Mouse (Mus musculus) kidney, embryonic 14.5 days (tissue): ENCODE data around the gene Gm43518. TPM values are rescaled to one million over a fixed set of nuclear protein-coding genes. Genes with fewer than 3 reads are reported as not detected.

Experiments
- ATAC-seq: fragments of 200-750 bp; cut with Nextera tagmentation; 2 replicates; pipeline ENCODE4 v1.8.0; 2017; ENCODE audit warnings: moderate number of reproducible peaks, mild to moderate bottlenecking, moderate TSS enrichment, moderate library complexity; ENCODE audit not compliant: low FRiP score, low TSS enrichment
- H3K27ac ChIP-seq: fragments of 300-500 bp; sonication (generic); 2 replicates; pipeline ENCODE4 v1.5.1; 2014; ENCODE audit warnings: low read depth, mild to moderate bottlenecking, low read length, moderate library complexity, mixed read lengths
- H3K27me3 ChIP-seq: fragments of 300-500 bp; sonication (generic); 2 replicates; pipeline ENCODE4 v1.6.1; 2014; ENCODE audit warnings: mild to moderate bottlenecking, low read length; ENCODE audit not compliant: control insufficient read depth, insufficient read depth
- H3K36me3 ChIP-seq: fragments of 300-500 bp; sonication (generic); 2 replicates; pipeline ENCODE4 v1.6.1; 2014; ENCODE audit warnings: low read length, mixed read lengths; ENCODE audit not compliant: control insufficient read depth, insufficient read depth
- H3K4me1 ChIP-seq: fragments of 300-500 bp; sonication (generic); 2 replicates; pipeline ENCODE4 v1.6.1; 2014; ENCODE audit warnings: low read length, mixed read lengths; ENCODE audit not compliant: control insufficient read depth, insufficient read depth
- H3K4me2 ChIP-seq: fragments of 300-500 bp; sonication (generic); replicated peaks from 2 replicates; pipeline ENCODE4 v1.6.1; 2014; ENCODE audit warnings: low read depth, mild to moderate bottlenecking, low read length
- H3K4me3 ChIP-seq: fragments of 300-500 bp; sonication (generic); 2 replicates; pipeline ENCODE4 v1.5.1; 2014; ENCODE audit warnings: mild to moderate bottlenecking, low read length
- H3K9ac ChIP-seq: fragments of 300-500 bp; sonication (generic); 2 replicates; pipeline ENCODE4 v1.6.1; 2014; ENCODE audit warnings: low read depth, mild to moderate bottlenecking, low read length, moderate library complexity
- H3K9me3 ChIP-seq: fragments of 300-500 bp; sonication (generic); 2 replicates; pipeline ENCODE4 v1.6.1; 2016; ENCODE audit warnings: low read length; ENCODE audit not compliant: control insufficient read depth
- WGBS: fragments of 180-500 bp; shearing (Covaris S2); extraction: QIAGEN DNeasy Blood & Tissue Kit; methylation state at CpG from one replicate; pipeline ENCODE4 v1.1.7; 2014; 5-methylcytosine and 5-hydroxymethylcytosine counted together
- polyA plus RNA-seq: library from polyadenylated mRNA; unstranded; fragments of >200 nt; fragmentation: Nextera tagmentation; extraction: Ambion mirVana; gene quantifications from 2 replicates; pipeline ENCODE4 v1.2.1, GENCODE M21; 2014

Gm43518 gene
- polyA plus RNA-seq, 1 experiment from 2014 or later = 3.8 TPM

DNA sequence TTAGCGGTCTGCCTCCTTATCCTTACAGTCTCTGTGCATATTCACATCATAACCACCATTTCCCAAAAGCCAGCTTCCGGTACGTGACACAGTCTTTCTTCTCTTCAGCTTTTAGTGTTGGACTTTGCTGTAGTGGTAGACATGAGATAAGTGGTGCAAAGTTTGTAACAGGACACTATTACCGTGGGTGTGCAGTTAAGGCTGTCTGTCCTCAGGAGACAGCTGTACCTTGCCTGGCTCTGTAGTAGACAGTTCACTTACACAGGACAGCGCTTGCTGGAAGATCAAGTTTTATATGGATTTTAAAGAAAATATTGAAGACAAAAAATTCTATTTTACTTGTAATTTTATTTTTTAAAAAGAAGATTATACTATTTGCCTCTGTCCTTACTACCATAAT is 41.2 kb downstream of the Gm43518 start:
- no peaks in the 10 kb centered on the region for H3K9me3 ChIP-seq
- H3K36me3 ChIP-seq = no peaks in the 10 kb centered on the region
- no peak overlapping the region for H3K9ac ChIP-seq
- no peak overlapping the region for H3K4me2 ChIP-seq
- H3K27me3 ChIP-seq = no peaks in the 10 kb centered on the region; the same call in 1 of the 2 replicates
- H3K4me3 ChIP-seq = no peak overlapping the region
- WGBS = 66% methylated on average over 5 of the region's 5 CpGs
- no peak overlapping the region for H3K27ac ChIP-seq
- no peak for ATAC-seq
- H3K4me1 ChIP-seq = 0 out of 2 replicates have a peak, but pooled peaks cover 2% of the 10 kb centered on the region

DNA sequence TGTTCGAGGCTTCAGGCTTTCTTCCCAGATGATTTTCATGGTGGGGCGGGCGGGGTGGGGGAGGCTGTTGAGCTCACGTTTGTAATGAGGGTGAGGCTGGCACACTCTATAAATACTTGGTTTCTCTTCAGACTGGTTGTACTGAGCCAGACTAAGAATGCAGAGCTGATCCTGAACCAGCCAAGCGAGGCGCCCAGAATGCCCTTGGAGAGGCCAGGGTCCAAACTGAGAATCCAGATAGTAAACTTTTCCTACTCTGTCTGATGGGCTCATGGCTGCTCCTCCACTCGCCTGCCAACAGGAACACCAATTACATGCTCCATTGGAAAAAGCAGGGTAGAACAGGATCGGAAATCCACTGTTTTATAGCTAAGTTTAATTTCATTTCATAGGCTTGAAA is 42.0 kb downstream of the Gm43518 start:
- Histone ChIP-seq H3K4me1 (0 out of 2 replicates have a peak, but pooled peaks cover 3% of the 10 kb centered on the region), H3K4me3 (no peak overlapping the region), H3K9ac (no peak overlapping the region), H3K36me3 (no peaks in the 10 kb centered on the region), H3K27me3 (no peaks in the 10 kb centered on the region; the same call in 1 of the 2 replicates), H3K4me2 (no peak overlapping the region), H3K9me3 (no peaks in the 10 kb centered on the region), H3K27ac (no peak overlapping the region)
- 58% methylated on average over 8 of the region's 8 CpGs for WGBS
- no peak for ATAC-seq

DNA sequence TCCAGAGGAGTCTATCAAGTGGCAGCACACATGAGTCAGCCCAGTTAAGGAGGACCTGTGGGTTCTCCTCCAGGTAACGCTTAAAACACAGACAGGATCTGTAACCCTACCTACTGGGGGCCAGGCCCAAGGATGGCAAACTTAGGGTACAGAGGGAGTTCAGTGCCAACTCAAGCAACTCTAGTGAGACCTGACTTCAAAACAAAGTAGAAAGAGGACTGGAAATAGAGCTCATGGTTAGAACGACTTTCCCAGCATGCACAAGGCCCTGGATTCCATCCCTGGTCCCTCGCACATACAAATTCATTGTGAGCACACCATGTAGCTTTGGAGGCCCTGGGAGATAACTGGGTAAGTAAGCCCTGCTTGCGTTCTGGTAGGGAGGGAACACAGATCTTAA is 43.4 kb downstream of the Gm43518 start:
- Histone ChIP-seq H3K9ac (no peak overlapping the region), H3K4me1 (0 out of 2 replicates have a peak, but pooled peaks cover 17% of the 10 kb centered on the region), H3K27ac (no peak overlapping the region), H3K4me3 (no peak overlapping the region), H3K36me3 (no peaks in the 10 kb centered on the region), H3K4me2 (no peak overlapping the region), H3K9me3 (no peaks in the 10 kb centered on the region), H3K27me3 (peaks cover 4% of the 10 kb centered on the region; the same call in 1 of the 2 replicates)
- no peak for ATAC-seq
- WGBS = 84% methylated on average over 4 of the region's 4 CpGs

DNA sequence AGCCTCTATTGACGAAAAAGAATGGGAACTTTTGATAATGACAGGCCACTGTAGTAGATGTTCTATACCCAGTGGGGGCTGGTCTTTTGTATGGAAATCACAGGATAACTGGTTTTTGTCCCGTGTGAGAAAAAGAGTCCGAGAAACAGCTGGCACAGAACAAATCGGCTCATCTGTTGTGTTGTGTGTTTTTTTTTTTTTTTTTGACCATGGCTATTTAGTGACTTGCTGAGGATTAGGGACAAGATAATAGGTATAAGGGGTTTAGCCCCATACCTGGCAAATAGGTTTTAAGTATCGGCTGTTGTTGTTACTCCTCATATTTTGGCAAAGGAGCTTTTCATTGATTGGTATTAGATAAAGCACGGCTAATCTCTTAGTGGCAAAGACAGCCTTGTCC is 45.2 kb downstream of the Gm43518 start:
- ATAC-seq = no peak
- Histone ChIP-seq H3K9ac (no peak overlapping the region), H3K9me3 (no peaks in the 10 kb centered on the region), H3K27ac (no peak overlapping the region), H3K4me2 (no peak overlapping the region), H3K36me3 (no peaks in the 10 kb centered on the region), H3K4me1 (peaks cover 26% of the 10 kb centered on the region; the same call in 1 of the 2 replicates), H3K4me3 (no peak overlapping the region), H3K27me3 (peaks cover 9% of the 10 kb centered on the region; the same call in 1 of the 2 replicates)
- 83% methylated on average over 6 of the region's 6 CpGs for WGBS

DNA sequence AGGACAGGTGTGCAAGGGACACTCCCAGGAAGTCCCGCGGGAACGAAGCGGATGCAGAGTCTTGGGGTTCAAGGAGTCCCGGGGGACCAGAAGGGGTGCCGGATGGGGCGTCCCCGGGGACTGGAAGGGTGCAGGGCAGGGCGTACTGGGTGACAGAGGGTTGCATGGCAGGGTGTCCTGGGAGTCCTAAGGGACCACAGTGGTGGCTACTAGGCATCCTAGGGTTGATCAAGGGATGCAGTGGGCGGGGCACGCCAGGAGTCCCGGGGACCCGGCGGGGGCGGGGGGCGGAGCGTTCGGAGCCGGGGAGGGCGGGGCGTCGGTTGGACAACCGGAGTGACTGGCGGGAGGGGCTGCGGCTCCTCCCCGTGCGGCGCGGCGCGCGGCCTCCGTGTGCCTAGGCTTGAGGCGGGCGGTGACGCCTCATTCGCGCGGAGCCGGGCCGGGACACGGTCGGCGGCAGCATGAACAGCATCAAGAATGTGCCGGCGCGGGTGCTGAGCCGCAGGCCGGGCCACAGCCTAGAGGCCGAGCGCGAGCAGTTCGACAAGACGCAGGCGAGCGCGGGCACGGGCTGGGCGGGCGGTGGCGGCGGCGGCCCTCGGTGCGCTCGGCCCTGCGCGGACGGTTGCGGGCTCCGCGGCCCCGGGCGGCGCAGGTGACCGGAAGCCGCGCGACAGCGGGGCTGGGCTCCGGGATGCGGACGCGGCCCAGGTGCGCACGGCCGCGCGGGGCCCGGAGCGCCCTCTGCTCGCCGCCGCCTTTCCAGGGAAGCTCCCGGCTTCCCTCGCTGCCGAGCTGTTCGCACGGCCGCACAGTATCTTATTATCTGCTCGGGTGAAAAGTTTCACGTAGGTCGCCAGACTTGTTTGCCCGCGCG is 46.3 kb downstream of the Gm43518 start, which contains the start of gene Hip1r:
TSS of gene Hip1r (plus strand) at position 330 of the 880 bp plus-strand sequence.
- 1% methylated on average over 95 of the region's 106 CpGs for WGBS

DNA sequence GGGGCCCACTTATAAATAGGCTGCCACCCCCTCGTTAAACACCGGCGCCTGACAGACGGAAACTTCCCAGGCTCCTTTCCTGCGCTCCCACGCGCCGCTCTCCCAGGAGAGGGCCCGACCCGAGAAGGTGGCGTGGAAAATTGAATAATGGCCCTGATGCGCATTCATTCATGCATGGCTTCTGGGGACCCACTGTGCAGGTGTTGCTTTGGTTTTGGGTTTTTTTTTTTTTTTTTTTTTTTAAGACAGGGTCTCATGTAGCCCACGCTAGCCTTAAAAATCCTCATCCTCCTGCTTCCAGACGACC is 46.9 kb downstream of the Gm43518 start:
- Histone ChIP-seq H3K4me2 (peak overlapping the region; percentile 93), H3K4me3 (peak overlapping the region; percentile 71), H3K36me3 (no peaks in the 10 kb centered on the region), H3K4me1 (peaks cover 31% of the 10 kb centered on the region; the same call in 1 of the 2 replicates), H3K27ac (no peak overlapping the region), H3K9me3 (no peaks in the 10 kb centered on the region), H3K27me3 (peaks cover 9% of the 10 kb centered on the region; the same call in 1 of the 2 replicates), H3K9ac (peak overlapping the region; percentile 84)
- ATAC-seq = no peak
- WGBS = under 1% methylated on average over 14 of the region's 14 CpGs

More for the DNA sequence above, 46.3 kb downstream of the Gm43518 start, which contains the start of gene Hip1r:
- no peak within 1 kb of the TSS for H3K27ac ChIP-seq
- H3K36me3 ChIP-seq = no peaks in the 10 kb centered on the region
- H3K9me3 ChIP-seq = no peaks in the 10 kb centered on the region
- H3K4me3 ChIP-seq = peak within 1 kb of the TSS; percentile 71
- peaks cover 33% of the 10 kb centered on the region; the same call in 1 of the 2 replicates for H3K4me1 ChIP-seq
- peak within 1 kb of the TSS; percentile 93 for H3K4me2 ChIP-seq
- ATAC-seq = peak; percentile 77
- peak within 1 kb of the TSS; percentile 84 for H3K9ac ChIP-seq
- peaks cover 9% of the 10 kb centered on the region; the same call in 1 of the 2 replicates for H3K27me3 ChIP-seq

DNA sequence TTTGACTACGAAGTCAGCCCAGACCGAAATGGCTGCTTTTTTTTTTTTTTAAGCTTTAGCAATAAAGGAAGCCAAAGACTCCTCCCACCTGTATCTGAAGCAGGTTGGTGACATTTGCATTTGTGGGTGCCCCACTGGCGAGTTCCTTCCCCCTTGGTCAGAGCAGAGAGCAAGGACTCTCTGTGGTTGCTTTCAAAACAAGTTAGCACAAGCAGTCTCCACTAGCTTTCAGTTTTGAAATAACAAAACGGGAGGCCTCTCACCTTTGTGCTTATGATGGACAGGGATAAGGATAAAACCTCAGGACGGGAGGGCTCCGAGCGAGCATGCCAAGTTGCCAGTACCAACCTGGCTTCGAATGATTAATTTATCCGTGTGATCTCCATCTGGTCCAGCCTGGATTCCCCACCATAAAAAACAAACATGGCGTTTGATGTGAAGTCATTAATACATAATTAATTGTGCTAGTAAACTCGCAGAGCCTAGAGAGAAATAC is 47.4 kb downstream of the Gm43518 start:
- Histone ChIP-seq H3K27ac (no peak overlapping the region), H3K9ac (peak overlapping the region; percentile 84; the same call in 1 of the 2 replicates), H3K4me3 (peak overlapping the region; percentile 71), H3K36me3 (no peaks in the 10 kb centered on the region), H3K4me2 (peak overlapping the region; percentile 93), H3K9me3 (no peaks in the 10 kb centered on the region), H3K4me1 (peaks cover 31% of the 10 kb centered on the region; the same call in 1 of the 2 replicates), H3K27me3 (peaks cover 9% of the 10 kb centered on the region; the same call in 1 of the 2 replicates)
- 19% methylated on average over 11 of the region's 11 CpGs for WGBS
- no peak for ATAC-seq

DNA sequence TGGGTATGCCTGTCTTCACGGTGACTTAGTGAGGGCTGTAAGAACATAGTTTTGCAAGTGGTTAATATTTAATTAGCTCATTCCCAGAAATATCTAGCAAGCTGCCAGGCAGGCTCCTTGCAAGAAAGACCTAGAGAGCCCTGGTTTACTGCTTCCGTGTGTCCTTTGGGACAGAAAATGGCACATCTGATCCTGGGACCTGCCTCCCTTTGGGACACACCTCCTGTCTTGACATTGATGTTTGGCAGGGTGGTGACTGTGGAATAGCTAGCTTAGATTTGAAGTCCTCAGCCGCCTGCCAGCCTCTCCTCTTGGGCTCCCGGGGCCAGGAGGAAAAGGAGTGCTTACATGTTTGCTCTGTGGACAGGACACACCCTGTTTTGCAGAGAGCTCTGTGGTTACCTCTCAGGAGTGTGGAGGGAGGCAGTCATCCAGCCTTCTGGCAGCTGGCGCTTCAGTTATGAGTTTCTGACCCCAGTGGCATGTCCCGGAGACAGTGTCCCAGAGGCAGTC is 48.5 kb downstream of the Gm43518 start:
- 58% methylated on average over 6 of the region's 6 CpGs for WGBS
- no peak overlapping the region for H3K9ac ChIP-seq
- H3K36me3 ChIP-seq = no peaks in the 10 kb centered on the region
- ATAC-seq = no peak
- peak overlapping the region; percentile 62 for H3K27ac ChIP-seq
- H3K4me3 ChIP-seq = no peak overlapping the region
- peak overlapping the region; percentile 93; the same call in 1 of the 2 replicates for H3K4me2 ChIP-seq
- no peaks in the 10 kb centered on the region for H3K9me3 ChIP-seq
- H3K27me3 ChIP-seq = peaks cover 9% of the 10 kb centered on the region; the same call in 1 of the 2 replicates
- peaks cover 31% of the 10 kb centered on the region; the same call in 1 of the 2 replicates for H3K4me1 ChIP-seq
